Mouse (Mus musculus) olfactory bulb, adult 2 months (tissue): ENCODE results near the gene Haus6. TPM values are rescaled to one million over a fixed set of nuclear protein-coding genes. Genes with fewer than 3 reads are reported as not detected.
"Not testable (repeated sequence)": the region's sequence is repeated elsewhere in the genome, so short reads cannot be mapped to it uniquely, and the experiment has no call there.

Experiments
- H3K27ac ChIP-seq: fragments of 200-500 bp; 2 replicates; pipeline ENCODE4 v1.5.1; 2012; ENCODE audit warnings: low read depth, low read length; ENCODE audit not compliant: insufficient read depth
- H3K4me1 ChIP-seq: fragments of 200-500 bp; 2 replicates; pipeline ENCODE4 v1.6.1; 2012; ENCODE audit warnings: low read length; ENCODE audit not compliant: control insufficient read depth, insufficient read depth
- H3K4me3 ChIP-seq: fragments of 200-500 bp; 2 replicates; pipeline ENCODE4 v1.5.1; 2012; ENCODE audit warnings: mild to moderate bottlenecking, low read depth, low read length, moderate library complexity; ENCODE audit not compliant: insufficient read depth
- CTCF ChIP-seq: fragments of 200-500 bp; IDR thresholded peaks from 2 replicates; pipeline ENCODE4 v1.5.1; 2012; ENCODE audit warnings: low read depth, mild to moderate bottlenecking, low read length, moderate library complexity; ENCODE audit not compliant: insufficient read depth
- POLR2A ChIP-seq: fragments of 200-500 bp; IDR thresholded peaks from 2 replicates; pipeline ENCODE4 v1.6.1; 2012; ENCODE audit warnings: mild to moderate bottlenecking, low read depth, low read length, moderate library complexity; ENCODE audit not compliant: insufficient read depth
- WGBS: fragments of 180-500 bp; shearing (Covaris S2); methylation state at CpG from one replicate; pipeline ENCODE4 v1.1.7; 2018; 5-methylcytosine and 5-hydroxymethylcytosine counted together
- polyA plus RNA-seq: library from polyadenylated mRNA; stranded (reverse); fragments of >200 nt; gene quantifications from 2 replicates; pipeline ENCODE4 v1.2.4, GENCODE M21; 2012; ENCODE audit warnings: low replicate concordance; ENCODE audit not compliant: missing spikeins, insufficient read depth, insufficient read length

Haus6 gene
- polyA plus RNA-seq: not detected in 2 replicates

DNA sequence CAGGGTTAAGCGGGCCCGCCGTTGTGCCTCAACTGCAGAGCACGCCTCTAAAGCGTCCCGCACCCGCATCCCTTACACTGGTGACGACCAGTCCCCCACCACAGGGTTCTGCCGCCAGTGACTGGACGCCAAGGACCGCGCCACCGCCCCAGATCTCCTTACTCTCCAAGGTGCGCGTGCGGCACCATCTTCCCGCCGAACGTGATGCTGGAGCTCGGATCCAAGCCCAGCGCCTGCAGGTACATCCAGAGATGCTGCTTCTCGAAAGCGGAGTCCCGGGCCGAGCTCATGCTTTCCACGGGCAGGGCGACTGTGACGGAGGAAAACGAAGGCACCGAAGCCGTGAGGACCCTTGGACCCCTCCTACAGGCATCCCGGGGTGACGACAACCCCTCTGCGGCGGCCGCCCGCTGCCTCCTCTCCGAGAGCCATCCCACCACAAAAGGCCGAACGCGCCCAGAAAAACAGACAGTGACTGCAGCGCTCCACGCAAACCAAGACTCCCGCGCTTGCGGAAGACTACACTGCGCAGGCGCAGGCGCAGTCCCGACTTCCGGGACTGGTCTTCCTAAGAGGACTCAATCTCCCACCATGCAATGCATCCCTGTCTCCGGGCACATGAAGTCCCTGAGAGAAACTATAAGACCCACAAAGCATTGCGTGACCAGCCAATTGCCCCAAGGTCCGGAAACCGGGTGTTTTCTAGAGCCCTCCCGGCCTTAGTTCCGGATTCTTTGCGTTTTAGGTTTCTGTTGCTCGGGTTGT is at the start of gene Haus6:
Gene Haus6 (minus strand): TSS at position 532 of the 765 bp plus-strand sequence.
- Histone ChIP-seq H3K4me3 (peak within 1 kb of the TSS; percentile 63), H3K4me1 (0 out of 2 replicates have a peak, but pooled peaks cover 2% of the 10 kb centered on the region), H3K27ac (peak within 1 kb of the TSS; percentile 86)
- TF ChIP-seq POLR2A: 0 out of 2 replicates have a peak, but pooled peaks have one; percentile 5
- TF ChIP-seq CTCF: no peak
- WGBS: under 1% methylated on average over 59 of the region's 59 CpGs

- no peak overlapping the region for H3K4me3 ChIP-seq
- TF ChIP-seq POLR2A (no peak), CTCF (no peak)
- 97% methylated on average over 12 of the region's 12 CpGs for WGBS
- no peak overlapping the region for H3K27ac ChIP-seq
- H3K4me1 ChIP-seq: no peaks in the 10 kb centered on the region
Measured at GRCm38 (mm10) chr4:86657176-86657575, 45.3 kb upstream of the Haus6 start.

DNA sequence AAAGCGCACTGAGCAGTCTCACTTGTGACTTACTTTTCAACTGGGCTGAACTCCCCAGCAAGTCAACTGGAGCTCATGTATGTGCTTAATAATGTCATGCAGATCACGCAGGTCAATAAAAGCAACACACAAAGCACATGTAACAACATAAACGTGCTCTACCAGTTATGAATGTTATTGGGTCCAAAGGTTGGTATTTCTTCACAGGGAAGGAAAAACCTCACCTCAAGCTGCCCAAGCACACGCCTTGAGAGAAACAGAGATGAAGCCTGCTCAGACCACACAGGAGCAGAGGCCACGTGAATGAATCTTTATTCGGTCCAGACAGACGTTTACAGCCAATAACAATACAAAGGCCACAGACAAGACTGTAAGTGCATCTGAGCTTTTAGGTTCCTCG is 44.6 kb upstream of the Haus6 start:
- not testable (repeated sequence) for H3K27ac ChIP-seq, H3K4me3 ChIP-seq, H3K4me1 ChIP-seq
- WGBS: 88% methylated on average over 8 of the region's 8 CpGs

- 68% methylated on average over 10 of the region's 10 CpGs for WGBS
- no peak overlapping the region for H3K4me3 ChIP-seq
- H3K27ac ChIP-seq: no peak overlapping the region
- no peaks in the 10 kb centered on the region for H3K4me1 ChIP-seq
- TF ChIP-seq CTCF (no peak), POLR2A (no peak)
Measured at GRCm38 (mm10) chr4:86651686-86652384, 40.0 kb upstream of the Haus6 start.

DNA sequence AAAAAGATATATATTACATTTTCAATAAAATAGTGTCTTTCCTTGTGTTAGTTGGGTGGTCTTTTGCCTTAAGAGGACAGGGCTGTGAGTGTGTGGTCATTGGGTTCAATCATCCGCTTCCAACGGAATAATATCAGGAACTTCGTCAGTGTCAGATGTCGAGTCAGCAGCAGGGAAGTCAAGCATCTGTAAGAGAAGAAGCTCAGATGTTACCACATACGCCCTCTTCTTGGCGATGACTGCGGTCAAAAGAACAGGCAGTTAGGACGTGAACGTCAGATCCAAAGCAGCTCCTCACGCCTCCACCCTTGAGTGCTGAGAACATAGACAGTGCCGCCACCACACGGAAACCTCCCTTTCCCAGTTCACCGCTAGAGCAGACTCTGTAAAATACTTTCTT is 36.5 kb upstream of the Haus6 start:
- 68% methylated on average over 11 of the region's 13 CpGs for WGBS
- not testable (repeated sequence) for H3K27ac ChIP-seq, H3K4me3 ChIP-seq, H3K4me1 ChIP-seq

- H3K27ac ChIP-seq, H3K4me3 ChIP-seq, H3K4me1 ChIP-seq: not testable (repeated sequence)
- WGBS: 92% methylated on average over 9 of the region's 9 CpGs
Measured at GRCm38 (mm10) chr4:86637561-86637960, 25.7 kb upstream of the Haus6 start.

GRCm38 (mm10) chr4:86634873-86635272 is 23.0 kb upstream of the Haus6 start:
- H3K27ac ChIP-seq, H3K4me1 ChIP-seq, H3K4me3 ChIP-seq: not testable (repeated sequence)

DNA sequence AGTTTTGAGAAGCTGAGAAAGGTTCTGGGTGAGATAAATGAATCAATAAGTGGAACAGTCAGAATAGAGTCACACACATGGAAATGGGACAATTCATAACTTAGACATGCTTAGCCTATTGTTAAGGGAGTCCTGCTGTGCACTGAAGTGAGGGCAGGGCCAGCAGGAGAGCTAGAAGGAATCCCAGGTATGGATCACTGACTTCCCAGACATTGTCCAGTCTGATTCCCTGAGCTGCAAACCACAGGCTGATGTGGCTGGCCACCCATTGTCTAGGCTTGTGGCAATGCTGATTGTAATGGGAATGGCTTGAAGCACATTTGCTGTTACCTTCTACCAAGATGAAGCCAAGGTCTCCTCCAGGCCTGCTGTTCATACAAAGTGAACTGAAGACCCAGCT is 22.5 kb upstream of the Haus6 start:
- H3K27ac ChIP-seq, H3K4me1 ChIP-seq, H3K4me3 ChIP-seq: not testable (repeated sequence)

DNA sequence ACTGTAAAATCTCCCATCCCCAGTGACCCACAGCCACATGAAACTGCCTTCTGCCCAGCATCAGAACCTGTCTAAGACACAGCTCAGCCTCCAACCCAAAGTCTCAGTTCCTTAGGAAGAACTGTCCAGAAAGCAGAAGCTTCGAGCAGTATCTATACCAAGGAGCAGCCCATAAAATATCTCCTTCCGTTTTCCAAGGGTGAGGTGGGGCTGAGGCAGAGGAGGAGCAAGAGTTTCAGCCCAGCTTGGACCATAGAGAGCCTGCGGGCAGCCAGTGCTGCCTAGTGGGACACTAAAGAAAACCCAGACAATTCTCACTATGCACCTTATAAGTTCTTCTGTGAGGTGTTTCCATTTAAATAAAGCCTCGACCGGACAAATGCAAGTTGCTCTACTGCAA is 20.7 kb upstream of the Haus6 start:
- 49% methylated on average over 5 of the region's 5 CpGs for WGBS
- not testable (repeated sequence) for H3K27ac ChIP-seq, H3K4me3 ChIP-seq, H3K4me1 ChIP-seq

- no peak overlapping the region for H3K4me3 ChIP-seq
- 78% methylated on average over 4 of the region's 4 CpGs for WGBS
- TF ChIP-seq CTCF: no peak
- no peak for TF ChIP-seq POLR2A
Measured at GRCm38 (mm10) chr4:86631831-86632230, 20.0 kb upstream of the Haus6 start.

GRCm38 (mm10) chr4:86626496-86626895 is 14.6 kb upstream of the Haus6 start:
- 94% methylated on average over 7 of the region's 7 CpGs for WGBS
- not testable (repeated sequence) for H3K4me3 ChIP-seq, H3K4me1 ChIP-seq, H3K27ac ChIP-seq

More at GRCm38 (mm10) chr4:86631831-86632230, 20.0 kb upstream of the Haus6 start:
- H3K27ac ChIP-seq: no peak overlapping the region
- no peaks in the 10 kb centered on the region; the same call in 1 of the 2 replicates for H3K4me1 ChIP-seq
